Mouse (Mus musculus) limb, embryonic 12.5 days (tissue): ENCODE measurements around the gene Cadps. TPM values are rescaled to one million over a fixed set of nuclear protein-coding genes. Genes with fewer than 3 reads are reported as not detected.

ENCODE experiments used
- ATAC-seq: fragments of 200-750 bp; cut with Nextera tagmentation; 2 replicates; pipeline ENCODE4 v1.8.0; 2017; ENCODE audit warnings: low read depth, moderate TSS enrichment; ENCODE audit not compliant: insufficient number of reproducible peaks, insufficient read depth, low FRiP score, low TSS enrichment
- H3K27ac ChIP-seq: fragments of 300-500 bp; sonication (generic); 2 replicates; pipeline ENCODE4 v1.5.1; 2016; ENCODE audit warnings: mild to moderate bottlenecking, moderate library complexity
- H3K27me3 ChIP-seq: fragments of 300-500 bp; sonication (generic); 2 replicates; pipeline ENCODE4 v1.6.1; 2016; ENCODE audit warnings: mild to moderate bottlenecking, moderate library complexity
- H3K36me3 ChIP-seq: fragments of 300-500 bp; sonication (generic); 2 replicates; pipeline ENCODE4 v1.6.1; 2016; ENCODE audit warnings: mild to moderate bottlenecking, moderate library complexity
- H3K4me1 ChIP-seq: fragments of 300-500 bp; sonication (generic); replicated peaks from 2 replicates; pipeline ENCODE4 v1.6.1; 2016
- H3K4me2 ChIP-seq: fragments of 300-500 bp; sonication (generic); 2 replicates; pipeline ENCODE4 v1.6.1; 2016; ENCODE audit warnings: mild to moderate bottlenecking, moderate library complexity
- H3K4me3 ChIP-seq: fragments of 300-500 bp; sonication (generic); replicated peaks from 2 replicates; pipeline ENCODE4 v1.5.1; 2016; ENCODE audit warnings: mild to moderate bottlenecking
- H3K9ac ChIP-seq: fragments of 300-500 bp; sonication (generic); replicated peaks from 2 replicates; pipeline ENCODE4 v1.6.1; 2016; ENCODE audit warnings: mild to moderate bottlenecking, moderate library complexity
- H3K9me3 ChIP-seq: fragments of 300-500 bp; sonication (generic); 2 replicates; pipeline ENCODE4 v1.6.1; 2016; ENCODE audit warnings: mild to moderate bottlenecking, moderate library complexity
- WGBS: fragments of 180-500 bp; shearing (Covaris S2); methylation state at CpG from one replicate; pipeline ENCODE4 v1.1.7; 2016; 5-methylcytosine and 5-hydroxymethylcytosine counted together
- polyA plus RNA-seq: library from polyadenylated mRNA; unstranded; fragments of >200 nt; fragmentation: Nextera tagmentation; extraction: Ambion mirVana; gene quantifications from 2 replicates; pipeline ENCODE4 v1.2.1, GENCODE M21; 2016

Gene Cadps
- polyA plus RNA-seq, 1 experiment from 2014 or later, result 1.1 TPM

GRCm38 (mm10) chr14:12338811-12339565 lies 483.9 kb downstream of the Cadps start:
- Histone ChIP-seq H3K9me3 (no peaks in the 10 kb centered on the region), H3K9ac (no peak overlapping the region), H3K36me3 (no peaks in the 10 kb centered on the region), H3K4me1 (peaks cover 7% of the 10 kb centered on the region; the same call in 1 of the 2 replicates), H3K27ac (no peak overlapping the region), H3K4me3 (no peak overlapping the region), H3K4me2 (no peak overlapping the region), H3K27me3 (peaks cover 97% of the 10 kb centered on the region)
- WGBS, result 2% methylated on average over 10 of the region's 10 CpGs
- ATAC-seq, result no peak

GRCm38 (mm10) chr14:12337998-12338809 lies 484.7 kb downstream of the Cadps start:
- peaks cover 97% of the 10 kb centered on the region for H3K27me3 ChIP-seq
- H3K27ac ChIP-seq, result no peak overlapping the region
- no peak for ATAC-seq
- 2% methylated on average over 16 of the region's 16 CpGs for WGBS
- H3K4me1 ChIP-seq, result peaks cover 7% of the 10 kb centered on the region; the same call in 1 of the 2 replicates
- no peak overlapping the region for H3K9ac ChIP-seq
- H3K4me3 ChIP-seq, result no peak overlapping the region
- H3K36me3 ChIP-seq, result no peaks in the 10 kb centered on the region
- H3K9me3 ChIP-seq, result no peaks in the 10 kb centered on the region
- no peak overlapping the region for H3K4me2 ChIP-seq

- Histone ChIP-seq H3K4me2 (no peak overlapping the region), H3K27me3 (peaks cover 92% of the 10 kb centered on the region), H3K27ac (no peak overlapping the region), H3K4me3 (no peak overlapping the region), H3K36me3 (no peaks in the 10 kb centered on the region), H3K9ac (no peak overlapping the region), H3K9me3 (no peaks in the 10 kb centered on the region), H3K4me1 (peaks cover 7% of the 10 kb centered on the region; the same call in 1 of the 2 replicates)
- 8% methylated on average over 8 of the region's 8 CpGs for WGBS
- no peak for ATAC-seq
Measured at GRCm38 (mm10) chr14:12337421-12337997, 485.4 kb downstream of the Cadps start.

GRCm38 (mm10) chr14:12334925-12335324 lies 488.0 kb downstream of the Cadps start:
- H3K4me3 ChIP-seq, result no peak overlapping the region
- WGBS, result 39% methylated on average over 7 of the region's 7 CpGs
- H3K4me1 ChIP-seq, result no peaks in the 10 kb centered on the region
- no peaks in the 10 kb centered on the region for H3K36me3 ChIP-seq
- no peak overlapping the region for H3K27ac ChIP-seq
- no peak overlapping the region for H3K4me2 ChIP-seq
- peaks cover 70% of the 10 kb centered on the region for H3K27me3 ChIP-seq
- no peaks in the 10 kb centered on the region for H3K9me3 ChIP-seq
- no peak for ATAC-seq
- no peak overlapping the region for H3K9ac ChIP-seq

- Histone ChIP-seq H3K4me3 (no peak overlapping the region), H3K36me3 (no peaks in the 10 kb centered on the region), H3K9me3 (no peaks in the 10 kb centered on the region), H3K27me3 (peaks cover 59% of the 10 kb centered on the region), H3K27ac (no peak overlapping the region), H3K4me1 (no peaks in the 10 kb centered on the region), H3K9ac (no peak overlapping the region), H3K4me2 (no peak overlapping the region)
- WGBS, result 88% methylated on average over 7 of the region's 7 CpGs
- no peak for ATAC-seq
Measured at GRCm38 (mm10) chr14:12333622-12334021, 489.3 kb downstream of the Cadps start.
